Comparison of ENCODE assay signal across 14 mouse cellular contexts in the genomic region with DNA sequence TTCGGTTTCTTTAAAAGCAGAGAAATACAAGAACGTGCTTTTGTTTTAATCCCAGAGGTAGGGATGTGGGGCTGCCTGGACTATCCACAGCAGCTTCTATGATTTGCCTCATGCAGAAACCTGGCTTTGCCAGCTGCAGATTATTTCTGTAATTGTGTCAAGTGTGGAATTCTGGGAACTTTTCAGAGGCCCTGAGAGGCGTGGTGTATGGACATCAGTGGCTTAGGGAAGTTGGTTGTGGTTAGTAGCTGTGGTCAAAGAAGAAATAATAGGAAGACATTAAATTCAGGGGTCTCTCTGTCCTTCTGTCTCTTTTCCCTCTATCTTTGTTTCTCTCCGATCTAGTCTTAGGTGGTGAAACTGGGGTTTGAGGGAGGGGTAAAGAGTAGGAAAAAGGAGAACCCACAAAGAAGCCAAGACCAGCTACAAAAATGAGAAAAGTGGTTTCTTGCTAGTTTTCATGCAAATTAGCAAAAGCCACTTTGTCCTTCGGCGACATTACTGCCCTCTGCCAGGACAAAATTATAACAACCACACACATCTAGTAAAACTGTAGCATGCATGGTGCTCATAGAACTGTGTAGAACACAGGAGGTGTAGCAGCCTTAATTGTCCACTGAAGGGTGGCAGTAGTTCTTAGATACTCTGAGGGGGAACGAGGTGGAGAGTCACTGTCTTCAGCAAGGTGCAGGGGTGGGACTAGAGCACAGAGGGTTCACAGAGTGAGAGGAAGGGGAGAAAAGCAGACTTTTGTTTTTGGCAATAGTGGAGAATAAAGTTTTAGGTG.
A peak's percentile ranks its signal among the peaks of the same experiment; 100 is the strongest.
DNase-seq lines count a peak whose midpoint lies in the region; ATAC-seq and TF ChIP-seq lines count a peak whose summit lies in the region.
"Had no signal": no experiment of that assay in that cellular context is flagged by ENCODE, and none has a peak within 500 bp of the region (broad histone marks: within the 10 kb centered on the region; RNA-seq: fewer than 3 reads in every experiment).

No protein-coding gene starts in this region.

- no peaks in the 10 kb centered on the region for H3K79me2 ChIP-seq in CH12.LX (replicated peaks; ENCODE audit: control insufficient read depth, extremely low read depth, insufficient read depth, poor library complexity, severe bottlenecking)

- dilution Hi-C loops in CH12.LX (cut with MboI; ENCODE audit: extremely low pct_ligation_motif_present, extremely low pct_unique_long_range_greater_than_20kb, low sequenced_read_pairs): no loop called here

- H3K4me2 ChIP-seq in liver, postnatal 0 days (ENCODE audit: low read depth, low read length): no peak overlapping the region
- H3K4me2 ChIP-seq in CH12.LX (ENCODE audit: insufficient read depth, low read depth, poor library complexity, severe bottlenecking): peak overlapping the region; percentile 88
- H3K4me2 ChIP-seq in intestine, embryonic 15.5 days (replicated peaks): no peak overlapping the region
- H3K4me2 ChIP-seq: hindbrain, embryonic 13.5 days had no signal

- in situ Hi-C loops in CH12.LX (cut with MboI; ENCODE audit: low pct_ligation_motif_present, low pct_unique_long_range_greater_than_20kb, low sequenced_read_pairs): loop anchor here (10.0 kb wide), 1 partner anchor 257 kb away; no protein-coding TSS in a partner anchor

- H3K27ac ChIP-seq in liver, postnatal 0 days (ENCODE audit: low read depth): no peak overlapping the region
- no peak overlapping the region for H3K27ac ChIP-seq in CH12.LX (ENCODE audit: insufficient read depth, low read depth)
- H3K27ac ChIP-seq in intestine, embryonic 15.5 days: no peak overlapping the region; the same call in 1 of the 2 replicates
- H3K27ac ChIP-seq: embryonic facial prominence, embryonic 10.5 days; heart, embryonic 10.5 days; hindbrain, embryonic 13.5 days; hindbrain, postnatal 0 days had no signal

- H3K36me3 ChIP-seq in liver, postnatal 0 days (replicated peaks; ENCODE audit: insufficient read depth, low read length): peaks cover under 1% of the 10 kb centered on the region
- H3K36me3 ChIP-seq in CH12.LX (replicated peaks in 1 of 2; ENCODE audit: control insufficient read depth in 1 of 2, insufficient read depth in 1 of 2, low read length in 1 of 2): peaks cover 0 to 3% of the 10 kb centered on the region in 2 experiments
- no peaks in the 10 kb centered on the region for H3K36me3 ChIP-seq in intestine, embryonic 15.5 days
- H3K36me3 ChIP-seq: embryonic facial prominence, embryonic 10.5 days; heart, embryonic 10.5 days; hindbrain, embryonic 13.5 days had no signal

- H3K9me3 ChIP-seq in liver, postnatal 0 days (ENCODE audit: low read length): 0 out of 2 replicates have a peak, but pooled peaks cover 3% of the 10 kb centered on the region
- peaks cover 2% of the 10 kb centered on the region for H3K9me3 ChIP-seq in CH12.LX (replicated peaks; ENCODE audit: low read length)
- H3K9me3 ChIP-seq in intestine, embryonic 15.5 days: no peaks in the 10 kb centered on the region
- H3K9me3 ChIP-seq: embryonic facial prominence, embryonic 10.5 days; heart, embryonic 10.5 days; hindbrain, embryonic 13.5 days had no signal

- peak; percentile 26; the same call in 1 of the 2 replicates for TF ChIP-seq CTCF in liver, postnatal 0 days (IDR thresholded peaks at IDR 0.05; ENCODE audit: low read depth)
- peak in 1 of 2 experiments; percentile 56; a peak in 2 of 4 replicates for TF ChIP-seq CTCF in CH12.LX (conservative IDR thresholded peaks at IDR 0.05 in 1 of 2, IDR thresholded peaks at IDR 0.05 in 1 of 2; ENCODE audit: low read depth in 2 of 2, low read length in 2 of 2)

- no peak overlapping the region for H3K4me3 ChIP-seq in liver, postnatal 0 days (ENCODE audit: low read depth, low read length)
- peak overlapping the region in 1 of 3 experiments; percentile 12 for H3K4me3 ChIP-seq in CH12.LX (replicated peaks in 1 of 3; ENCODE audit: low read depth in 2 of 3, low read length in 2 of 3, poor library complexity in 1 of 3)
- H3K4me3 ChIP-seq in intestine, embryonic 15.5 days (replicated peaks): no peak overlapping the region
- H3K4me3 ChIP-seq: embryonic facial prominence, embryonic 10.5 days; heart, embryonic 10.5 days; hindbrain, embryonic 13.5 days had no signal

- no peak for TF ChIP-seq EP300 in liver, postnatal 0 days (IDR thresholded peaks at IDR 0.05; ENCODE audit: low read depth)
- TF ChIP-seq EP300 in CH12.LX (IDR thresholded peaks at IDR 0.05; ENCODE audit: low read length): peak; percentile 28; the same call in 1 of the 2 replicates

- no peak overlapping the region for H3K9ac ChIP-seq in liver, postnatal 0 days (replicated peaks)
- H3K9ac ChIP-seq in CH12.LX (ENCODE audit: insufficient read depth, low read depth): no peak overlapping the region
- H3K9ac ChIP-seq in intestine, embryonic 15.5 days: no peak overlapping the region
- H3K9ac ChIP-seq: hindbrain, embryonic 13.5 days had no signal

- ATAC-seq in liver, postnatal 0 days: no peak
- ATAC-seq in megakaryocyte progenitor cell, adult 5-6 weeks (replicated peaks; ENCODE audit: poor library complexity): peak; percentile 24
- no peak for ATAC-seq in intestine, embryonic 15.5 days

- no peaks in the 10 kb centered on the region for H3K27me3 ChIP-seq in liver, postnatal 0 days (ENCODE audit: insufficient read depth, low read length)
- H3K27me3 ChIP-seq in CH12.LX (replicated peaks): no peaks in the 10 kb centered on the region
- H3K27me3 ChIP-seq in intestine, embryonic 15.5 days (replicated peaks): no peaks in the 10 kb centered on the region
- H3K27me3 ChIP-seq: hindbrain, embryonic 13.5 days had no signal

- TF ChIP-seq RAD21 in CH12.LX (IDR thresholded peaks at IDR 0.05; ENCODE audit: low read depth, low read length): peak; percentile 23

- peaks cover 7% of the 10 kb centered on the region for H3K4me1 ChIP-seq in liver, postnatal 0 days (ENCODE audit: insufficient read depth)
- H3K4me1 ChIP-seq in CH12.LX (ENCODE audit: control insufficient read depth in 1 of 2, insufficient read depth in 2 of 2): peaks cover 3 to 15% of the 10 kb centered on the region in 2 experiments
- no peaks in the 10 kb centered on the region for H3K4me1 ChIP-seq in intestine, embryonic 15.5 days (replicated peaks)
- H3K4me1 ChIP-seq: embryonic facial prominence, embryonic 10.5 days; heart, embryonic 10.5 days; hindbrain, embryonic 13.5 days had no signal

- DNase-seq in liver, postnatal 0 days: no peak
- DNase-seq in liver (no peak), CH12.LX (ENCODE audit: extremely low read depth) (peak; percentile 58)
- DNase-seq in frontal cortex, postnatal 25 days (ENCODE audit: low spot score in 2 of 2): no peak
- DNase-seq in gastrocnemius, postnatal 36 days: no peak
- DNase-seq: adrenal gland, postnatal 25 days; cerebellum, adult 9-11 months; gastrocnemius, postnatal 14 days had no signal

- WGBS in liver, postnatal 0 days (ENCODE audit: insufficient replicate concordance): 47% methylated on average over 7 of the region's 7 CpGs
- WGBS in intestine, embryonic 15.5 days: 82% methylated on average over 7 of the region's 7 CpGs

- intact Hi-C loops in gastrocnemius, postnatal 36 days (cut with DNase I): loop anchor here (5.0 kb wide), 1 partner anchor 279 kb away; no protein-coding TSS in a partner anchor

- TF ChIP-seq POLR2A in CH12.LX (IDR thresholded peaks at IDR 0.05; ENCODE audit: low read depth, low read length): no peak

TF ChIP-seq in CH12.LX, 34 proteins besides CTCF, POLR2A, EP300 and RAD21 (continues in another document):
- TF ChIP-seq HCFC1 (IDR thresholded peaks at IDR 0.05; ENCODE audit: low read depth, low read length): no peak
- TF ChIP-seq KAT2A (IDR thresholded peaks at IDR 0.05; ENCODE audit: insufficient replicate concordance, low read length): no peak
- TF ChIP-seq ZKSCAN1 (IDR thresholded peaks at IDR 0.05; ENCODE audit: borderline replicate concordance, low read depth, low read length): no peak
- 0 out of 2 replicates have a peak, but pooled peaks have one; percentile 17 for TF ChIP-seq MYC (IDR thresholded peaks at IDR 0.05; ENCODE audit: low read depth, low read length)
- peak; percentile 50; the same call in 1 of the 2 replicates for TF ChIP-seq MEF2A (IDR thresholded peaks at IDR 0.05; ENCODE audit: borderline replicate concordance, low read depth, low read length)
- no peak for TF ChIP-seq PAX5 (IDR thresholded peaks at IDR 0.05; ENCODE audit: low read length)
- TF ChIP-seq ZMIZ1 (IDR thresholded peaks at IDR 0.05; ENCODE audit: low read depth, low read length): no peak
- TF ChIP-seq ZNF384 (IDR thresholded peaks at IDR 0.05; ENCODE audit: low read depth, low read length): no peak
- peak; percentile 59 for TF ChIP-seq SMC3 (IDR thresholded peaks at IDR 0.05; ENCODE audit: low read depth, low read length)
- TF ChIP-seq CHD2 (IDR thresholded peaks at IDR 0.05; ENCODE audit: low read length): 0 out of 2 replicates have a peak, but pooled peaks have one; percentile 10
- TF ChIP-seq ZC3H11A (IDR thresholded peaks at IDR 0.05; ENCODE audit: low read depth, low read length): no peak
- TF ChIP-seq GABPA (IDR thresholded peaks at IDR 0.05; ENCODE audit: insufficient replicate concordance, low read depth, low read length): no peak
- TF ChIP-seq USF1 (IDR thresholded peaks at IDR 0.05; ENCODE audit: low read depth, low read length): no peak
- TF ChIP-seq SIN3A (IDR thresholded peaks at IDR 0.05; ENCODE audit: low read length): no peak
- TF ChIP-seq USF2 (conservative IDR thresholded peaks at IDR 0.05; ENCODE audit: low read depth, low read length): no peak
- TF ChIP-seq JUN (IDR thresholded peaks at IDR 0.05; ENCODE audit: insufficient read depth, low read depth, low read length): peak; percentile 19; the same call in 1 of the 2 replicates
- no peak; the same call in 1 of the 2 replicates for TF ChIP-seq JUND (conservative IDR thresholded peaks at IDR 0.05; ENCODE audit: low read depth, low read length)
- TF ChIP-seq CHD1 (IDR thresholded peaks at IDR 0.05; ENCODE audit: low read depth, low read length): no peak
- TF ChIP-seq MAFK (IDR thresholded peaks at IDR 0.05; ENCODE audit: insufficient replicate concordance, low read length): peak; percentile 73
- no peak for TF ChIP-seq NELFE (IDR thresholded peaks at IDR 0.05; ENCODE audit: low read depth, low read length)
- TF ChIP-seq MXI1 (IDR thresholded peaks at IDR 0.05; ENCODE audit: low read depth, low read length): 0 out of 2 replicates have a peak, but pooled peaks have one; percentile 15
- no peak for TF ChIP-seq MAX (IDR thresholded peaks at IDR 0.05; ENCODE audit: low read length)
- TF ChIP-seq UBTF (IDR thresholded peaks at IDR 0.05; ENCODE audit: low read depth, low read length): no peak
- no peak for TF ChIP-seq ELF1 (IDR thresholded peaks at IDR 0.05; ENCODE audit: low read depth, low read length)
- 0 out of 2 replicates have a peak, but pooled peaks have one; percentile 21 for TF ChIP-seq ETS1 (conservative IDR thresholded peaks at IDR 0.05; ENCODE audit: low read depth, low read length)
- no peak for TF ChIP-seq TBP (conservative IDR thresholded peaks at IDR 0.05; ENCODE audit: low read depth, low read length)
- peak; percentile 54; the same call in 1 of the 2 replicates for TF ChIP-seq MAZ (IDR thresholded peaks at IDR 0.05; ENCODE audit: low read depth, low read length)
